Mouse (Mus musculus): ENCODE measurements around the gene Cd177.
"Not testable (repeated sequence)": the region's sequence is repeated elsewhere in the genome, so short reads cannot be mapped to it uniquely, and the experiment has no call there.

DNA sequence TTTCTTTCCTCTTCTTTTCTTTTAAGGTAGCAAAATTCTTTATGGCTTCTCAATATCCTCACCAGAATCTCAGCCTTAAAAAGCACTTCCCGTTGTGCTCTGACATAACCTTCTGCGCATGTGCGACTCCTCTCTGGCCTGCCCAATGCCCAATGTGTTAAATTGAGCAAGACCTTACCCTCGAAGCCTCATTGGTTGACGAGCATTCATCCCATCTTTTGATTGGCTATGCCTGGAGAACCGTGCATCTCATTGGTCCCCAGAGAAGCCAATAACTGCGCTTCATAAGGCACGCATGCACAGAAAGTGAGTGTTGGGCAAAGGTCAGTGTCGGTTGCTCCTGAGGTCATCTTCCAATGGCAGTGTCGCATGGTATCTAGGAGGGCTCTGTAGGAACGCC lies 33.3 kb downstream of the Cd177 start, which contains the start of gene Gm4763:
- not testable (repeated sequence) for TF ChIP-seq POLR2A (IDR thresholded peaks at IDR 0.05; ENCODE audit: extremely low read depth, insufficient read depth, low read length); CTCF (IDR thresholded peaks at IDR 0.05; ENCODE audit: low read depth, low read length)

All from liver, adult 2 months (tissue).